Mouse (Mus musculus): ENCODE data around the gene Tspan15.

DNA sequence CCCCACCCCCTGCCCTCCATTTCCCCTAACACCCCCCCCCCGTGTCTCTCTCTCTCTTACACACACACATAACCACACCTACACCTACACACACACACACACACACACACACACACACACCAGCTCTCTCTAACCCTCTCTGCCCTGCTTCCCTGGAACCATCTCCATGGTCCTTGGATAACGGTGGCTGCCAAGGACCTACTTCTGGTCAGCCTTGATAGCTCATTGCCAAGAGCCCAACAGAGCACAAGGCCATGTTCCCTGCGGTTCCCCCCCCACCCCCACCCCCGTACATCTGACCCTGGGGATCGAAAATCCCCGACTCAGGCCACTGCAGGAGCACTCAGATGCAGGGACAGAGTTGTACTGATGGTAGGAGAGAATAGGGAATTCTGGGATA, 19.7 kb downstream of the Tspan15 start:
- TF ChIP-seq POLR2A (IDR thresholded peaks at IDR 0.05; ENCODE audit: borderline replicate concordance, extremely low read depth, low read depth, low read length): no peak
- TF ChIP-seq CTCF (IDR thresholded peaks at IDR 0.05; ENCODE audit: insufficient read depth, low read length): no peak

Data from lung, adult 2 months (tissue).